Mouse (Mus musculus) spleen, postnatal 4 days (tissue): ENCODE results near the gene Agap1.

Experiments
- DNase-seq, 2 experiments: peaks; one replicate each; pipeline ENCODE4 v3.0.0; 2022; ENCODE audit warnings: low spot score in 2 of 2

Gene Agap1

GRCm38 (mm10) chr1:89544094-89544493, 89.5 kb downstream of the Agap1 start:
- no peak for DNase-seq

GRCm38 (mm10) chr1:89545099-89545498, 90.5 kb downstream of the Agap1 start:
- no peak for DNase-seq

GRCm38 (mm10) chr1:89547525-89548504, 93.2 kb downstream of the Agap1 start:
- DNase-seq = no peak

GRCm38 (mm10) chr1:89550061-89550869, 95.7 kb downstream of the Agap1 start:
- no peak for DNase-seq

- DNase-seq = no peak
Observed at GRCm38 (mm10) chr1:89552470-89552869, 97.9 kb downstream of the Agap1 start.

GRCm38 (mm10) chr1:89553791-89554190, 99.2 kb downstream of the Agap1 start:
- DNase-seq = no peak

- no peak for DNase-seq
Observed at GRCm38 (mm10) chr1:89554969-89555856, 100.6 kb downstream of the Agap1 start.

- DNase-seq = no peak
Observed at GRCm38 (mm10) chr1:89556006-89556405, 101.4 kb downstream of the Agap1 start.

GRCm38 (mm10) chr1:89557401-89557800, 102.8 kb downstream of the Agap1 start:
- no peak for DNase-seq

- no peak for DNase-seq
Observed at GRCm38 (mm10) chr1:89558080-89558479, 103.5 kb downstream of the Agap1 start.

GRCm38 (mm10) chr1:89563399-89563798, 108.8 kb downstream of the Agap1 start:
- no peak for DNase-seq

GRCm38 (mm10) chr1:89566578-89567488, 112.2 kb downstream of the Agap1 start:
- no peak for DNase-seq

GRCm38 (mm10) chr1:89568546-89569405, 114.2 kb downstream of the Agap1 start:
- no peak for DNase-seq

GRCm38 (mm10) chr1:89570522-89571299, 116.1 kb downstream of the Agap1 start:
- DNase-seq = no peak

- no peak for DNase-seq
Observed at GRCm38 (mm10) chr1:89573486-89573885, 118.9 kb downstream of the Agap1 start.

- DNase-seq = no peak
Observed at GRCm38 (mm10) chr1:89574941-89575890, 120.6 kb downstream of the Agap1 start.

- DNase-seq = no peak
Observed at GRCm38 (mm10) chr1:89576174-89576890, 121.7 kb downstream of the Agap1 start.
